Mouse (Mus musculus): Measurements from ENCODE around the gene Capn8.

Gene Capn8

DNA sequence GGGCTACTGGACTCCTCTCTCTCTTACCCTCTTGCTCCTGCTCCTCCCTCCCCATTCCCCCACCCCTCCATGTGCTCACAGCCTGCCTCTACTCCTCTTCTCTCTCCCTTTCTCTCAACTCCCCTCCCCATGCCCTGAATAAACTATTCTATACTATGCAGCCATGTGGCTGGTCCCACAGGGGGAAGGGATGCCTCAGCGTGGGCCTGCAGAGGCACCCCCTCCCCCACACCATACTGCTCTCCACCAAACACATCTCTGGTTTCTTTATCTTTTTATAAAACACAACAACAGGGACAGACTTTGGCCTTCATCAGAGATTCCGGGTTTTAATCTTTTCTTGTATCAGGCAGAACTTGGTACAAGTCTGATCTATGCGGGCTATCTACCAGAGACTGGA, 114.4 kb downstream of the Capn8 start:
- no peak for DNase-seq (ENCODE audit: low spot score)

DNA sequence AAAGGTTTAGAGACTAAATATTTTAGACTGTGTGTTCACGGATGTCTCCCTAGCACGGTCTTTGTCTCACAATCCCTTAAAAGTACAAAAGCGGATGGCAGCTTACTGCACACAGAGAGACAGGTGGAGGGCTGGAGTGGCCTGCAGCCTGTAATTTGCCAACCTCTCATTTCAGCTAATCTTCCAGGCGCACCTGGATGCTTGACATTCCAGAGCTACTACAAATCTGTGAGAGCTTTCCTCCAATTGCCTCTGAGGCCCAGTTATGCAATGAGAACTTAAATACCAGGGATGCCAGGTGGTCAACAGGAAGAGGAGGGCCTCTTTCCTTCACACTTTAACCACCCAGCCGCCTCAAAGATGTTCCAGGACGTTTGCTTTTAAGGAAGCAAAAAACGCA, 114.8 kb downstream of the Capn8 start:
- no peak for DNase-seq (ENCODE audit: low spot score)
